12 mouse cellular contexts compared by ENCODE assay signal in genomic region chr8:121848495-121848894, GRCm38 (mm10). TPM values are rescaled to one million over a fixed set of nuclear protein-coding genes. Genes with fewer than 3 reads are reported as not detected.
DNase-seq lines count a peak whose midpoint lies in the region; ATAC-seq and TF ChIP-seq lines count a peak whose summit lies in the region.
"Had no signal": no experiment of that assay in that cellular context is flagged by ENCODE, and none has a peak within 500 bp of the region (broad histone marks: within the 10 kb centered on the region; RNA-seq: fewer than 3 reads in every experiment).

No protein-coding gene starts in this region.

- TF ChIP-seq EP300 in CH12.LX (IDR thresholded peaks at IDR 0.05; ENCODE audit: low read length), result peak; percentile 96
- no peak for TF ChIP-seq EP300 in stomach, postnatal 0 days (optimal IDR thresholded peaks at IDR 0.05)

- no peaks in the 10 kb centered on the region for H3K9me3 ChIP-seq in neural tube, embryonic 13.5 days
- H3K9me3 ChIP-seq in neural tube, embryonic 15.5 days (replicated peaks), result no peaks in the 10 kb centered on the region
- no peaks in the 10 kb centered on the region for H3K9me3 ChIP-seq in CH12.LX (replicated peaks; ENCODE audit: low read length)
- H3K9me3 ChIP-seq in stomach, postnatal 0 days (ENCODE audit: control insufficient read depth, low read length), result no peaks in the 10 kb centered on the region
- H3K9me3 ChIP-seq: limb, embryonic 13.5 days had no signal

- dilution Hi-C loops in CH12.LX (cut with MboI; ENCODE audit: extremely low pct_ligation_motif_present, extremely low pct_unique_long_range_greater_than_20kb, low sequenced_read_pairs), result no loop called here

- no peaks in the 10 kb centered on the region for H3K27me3 ChIP-seq in neural tube, embryonic 13.5 days
- no peaks in the 10 kb centered on the region for H3K27me3 ChIP-seq in neural tube, embryonic 15.5 days (replicated peaks)
- H3K27me3 ChIP-seq in CH12.LX (replicated peaks), result no peaks in the 10 kb centered on the region
- H3K27me3 ChIP-seq in myocyte (ENCODE audit: control insufficient read depth, insufficient read depth, insufficient read length), result no peaks in the 10 kb centered on the region
- H3K27me3 ChIP-seq in stomach, postnatal 0 days (ENCODE audit: control insufficient read depth, insufficient read depth, low read length), result no peaks in the 10 kb centered on the region
- H3K27me3 ChIP-seq: limb, embryonic 13.5 days; Patski had no signal

- H3K9ac ChIP-seq in neural tube, embryonic 13.5 days, result peak overlapping the region; percentile 34; the same call in 1 of the 2 replicates
- H3K9ac ChIP-seq in neural tube, embryonic 15.5 days (replicated peaks), result no peak overlapping the region
- H3K9ac ChIP-seq in CH12.LX (ENCODE audit: insufficient read depth, low read depth), result peak overlapping the region; percentile 92
- H3K9ac ChIP-seq in stomach, postnatal 0 days (ENCODE audit: low read length), result no peak overlapping the region
- H3K9ac ChIP-seq: forebrain, postnatal 0 days; limb, embryonic 13.5 days had no signal

- no peaks in the 10 kb centered on the region for H3K36me3 ChIP-seq in neural tube, embryonic 13.5 days
- no peaks in the 10 kb centered on the region for H3K36me3 ChIP-seq in neural tube, embryonic 15.5 days
- H3K36me3 ChIP-seq in CH12.LX (replicated peaks in 1 of 2; ENCODE audit: control insufficient read depth in 1 of 2, insufficient read depth in 1 of 2, low read length in 1 of 2), result peaks cover 23 to 27% of the 10 kb centered on the region in 2 experiments
- no peaks in the 10 kb centered on the region for H3K36me3 ChIP-seq in myocyte (ENCODE audit: control insufficient read depth, insufficient read depth)
- H3K36me3 ChIP-seq in stomach, postnatal 0 days (ENCODE audit: control insufficient read depth, insufficient read depth, low read length), result no peaks in the 10 kb centered on the region
- H3K36me3 ChIP-seq: limb, embryonic 13.5 days had no signal

- H3K79me2 ChIP-seq in CH12.LX (replicated peaks; ENCODE audit: control insufficient read depth, extremely low read depth, insufficient read depth, poor library complexity, severe bottlenecking) (peaks cover 6% of the 10 kb centered on the region), myocyte (ENCODE audit: control insufficient read depth, insufficient read depth) (no peaks in the 10 kb centered on the region)

- peak; percentile 15 for TF ChIP-seq RAD21 in CH12.LX (IDR thresholded peaks at IDR 0.05; ENCODE audit: low read depth, low read length)

- H3K4me3 ChIP-seq in neural tube, embryonic 13.5 days, result no peak overlapping the region
- no peak overlapping the region for H3K4me3 ChIP-seq in neural tube, embryonic 15.5 days (replicated peaks)
- H3K4me3 ChIP-seq in CH12.LX (replicated peaks in 1 of 3; ENCODE audit: low read depth in 2 of 3, low read length in 2 of 3, poor library complexity in 1 of 3), result peak overlapping the region in 1 of 3 experiments; percentile 19
- no peak overlapping the region for H3K4me3 ChIP-seq in bone marrow, adult 2 months (replicated peaks; ENCODE audit: control insufficient read depth, low read depth, low read length)
- H3K4me3 ChIP-seq in myocyte, result no peak overlapping the region
- H3K4me3 ChIP-seq in stomach, postnatal 0 days (ENCODE audit: low read depth, low read length), result no peak overlapping the region
- H3K4me3 ChIP-seq: limb, embryonic 13.5 days had no signal

- peak; percentile 97 for DNase-seq in CH12.LX (ENCODE audit: extremely low read depth)
- no peak for DNase-seq in layer of hippocampus, postnatal 25 days (ENCODE audit: extremely low spot score in 1 of 2, low spot score in 1 of 2)
- DNase-seq in stomach, postnatal 0 days (ENCODE audit: low spot score), result no peak
- DNase-seq: forebrain, postnatal 0 days; heart, postnatal 10 days had no signal

- H3K27ac ChIP-seq in neural tube, embryonic 13.5 days (replicated peaks), result no peak overlapping the region
- H3K27ac ChIP-seq in neural tube, embryonic 15.5 days (replicated peaks), result no peak overlapping the region
- H3K27ac ChIP-seq in CH12.LX (ENCODE audit: insufficient read depth, low read depth), result peak overlapping the region; percentile 98
- H3K27ac ChIP-seq in bone marrow, adult 2 months (ENCODE audit: control insufficient read depth, insufficient read depth, low read depth, low read length, poor library complexity), result peak overlapping the region; percentile 73; the same call in 1 of the 2 replicates
- no peak overlapping the region for H3K27ac ChIP-seq in stomach, postnatal 0 days (replicated peaks)
- H3K27ac ChIP-seq: hindbrain, postnatal 0 days; limb, embryonic 13.5 days had no signal

- no peak for ATAC-seq in neural tube, embryonic 13.5 days (ENCODE audit: low read depth)
- ATAC-seq in neural tube, embryonic 15.5 days (ENCODE audit: low FRiP score), result no peak
- ATAC-seq in stomach, postnatal 0 days (ENCODE audit: low FRiP score, low TSS enrichment), result no peak
- ATAC-seq: forebrain, postnatal 0 days; hindbrain, postnatal 0 days; Patski had no signal

- no peak overlapping the region for H3ac ChIP-seq in myocyte (ENCODE audit: control insufficient read depth, insufficient read length)

- peak in 1 of 2 experiments; percentile 28; a peak in 1 of 4 replicates for TF ChIP-seq CTCF in CH12.LX (conservative IDR thresholded peaks at IDR 0.05 in 1 of 2, IDR thresholded peaks at IDR 0.05 in 1 of 2; ENCODE audit: low read depth in 2 of 2, low read length in 2 of 2)
- no peak for TF ChIP-seq CTCF in bone marrow, adult 2 months (IDR thresholded peaks at IDR 0.05; ENCODE audit: control insufficient read depth, insufficient read depth, low read length)
- TF ChIP-seq CTCF in stomach, postnatal 0 days (IDR thresholded peaks at IDR 0.05; ENCODE audit: low read depth), result no peak

- in situ Hi-C loops in CH12.LX (cut with MboI; ENCODE audit: low pct_ligation_motif_present, low pct_unique_long_range_greater_than_20kb, low sequenced_read_pairs), result no loop called here

- H3K4me1 ChIP-seq in neural tube, embryonic 13.5 days (replicated peaks), result peaks cover 20% of the 10 kb centered on the region
- H3K4me1 ChIP-seq in neural tube, embryonic 15.5 days, result peaks cover 14% of the 10 kb centered on the region
- peaks cover 32 to 80% of the 10 kb centered on the region in 2 experiments for H3K4me1 ChIP-seq in CH12.LX (ENCODE audit: control insufficient read depth in 1 of 2, insufficient read depth in 2 of 2)
- peaks cover 3% of the 10 kb centered on the region; the same call in 1 of the 2 replicates for H3K4me1 ChIP-seq in bone marrow, adult 2 months (ENCODE audit: control insufficient read depth, insufficient read depth, low read length)
- no peaks in the 10 kb centered on the region for H3K4me1 ChIP-seq in stomach, postnatal 0 days (replicated peaks; ENCODE audit: control insufficient read depth, insufficient read depth)

- H3K4me2 ChIP-seq in neural tube, embryonic 13.5 days, result no peak overlapping the region
- H3K4me2 ChIP-seq in neural tube, embryonic 15.5 days, result no peak overlapping the region
- peak overlapping the region; percentile 82 for H3K4me2 ChIP-seq in CH12.LX (ENCODE audit: insufficient read depth, low read depth, poor library complexity, severe bottlenecking)
- peak overlapping the region; percentile 28 for H3K4me2 ChIP-seq in myocyte (ENCODE audit: low read depth)
- no peak overlapping the region for H3K4me2 ChIP-seq in stomach, postnatal 0 days (replicated peaks; ENCODE audit: low read depth)
- H3K4me2 ChIP-seq: limb, embryonic 13.5 days had no signal

- 57% methylated on average over 10 of the region's 10 CpGs for WGBS in neural tube, embryonic 13.5 days
- 61% methylated on average over 10 of the region's 10 CpGs for WGBS in neural tube, embryonic 15.5 days
- 12% methylated on average over 10 of the region's 10 CpGs for WGBS in bone marrow, adult 2 months
- 62% methylated on average over 10 of the region's 10 CpGs for WGBS in stomach, postnatal 0 days

- TF ChIP-seq POLR2A in CH12.LX (IDR thresholded peaks at IDR 0.05; ENCODE audit: low read depth, low read length) (peak; percentile 48), myocyte (IDR thresholded peaks at IDR 0.05; ENCODE audit: insufficient read length, low read depth) (peak; percentile 33)
- no peak for TF ChIP-seq POLR2A in bone marrow, adult 2 months (IDR thresholded peaks at IDR 0.05; ENCODE audit: borderline replicate concordance, control insufficient read depth, low read depth, low read length)

TF ChIP-seq in CH12.LX, 34 proteins besides CTCF, POLR2A, EP300 and RAD21 (continues in another document):
- TF ChIP-seq JUND (conservative IDR thresholded peaks at IDR 0.05; ENCODE audit: low read depth, low read length), result peak; percentile 84
- TF ChIP-seq MAFK (IDR thresholded peaks at IDR 0.05; ENCODE audit: insufficient replicate concordance, low read length), result 0 out of 2 replicates have a peak, but pooled peaks have one; percentile 47

TF ChIP-seq in myocyte, 11 proteins besides CTCF, POLR2A, EP300 and RAD21 (continues in another document):
- no peak for TF ChIP-seq SRF (IDR thresholded peaks at IDR 0.05; ENCODE audit: control insufficient read depth, insufficient read length, low read depth)
- TF ChIP-seq USF1 (IDR thresholded peaks at IDR 0.05; ENCODE audit: low read depth), result no peak
- TF ChIP-seq CEBPB (IDR thresholded peaks at IDR 0.05; ENCODE audit: insufficient read depth, poor library complexity, severe bottlenecking), result peak; percentile 99

RNA-seq across cellular contexts. Expression of gene Klhdc4, which starts 19.1 kb away (rescaled TPM):
- 40.0 and 40.5 TPM in 2 replicates for polyA plus RNA-seq in neural tube, embryonic 13.5 days (2015; fragmentation: Nextera tagmentation; extraction: Ambion mirVana)
- 44.4 and 44.5 TPM in 2 replicates for polyA plus RNA-seq in neural tube, embryonic 15.5 days (2015; fragmentation: Nextera tagmentation; extraction: Ambion mirVana)
- total RNA-seq in CH12.LX (2012; rRNA removed) (54.3 and 66.9 TPM in 2 replicates), CH12.LX (2014; rRNA removed) (35.5 and 42.4 TPM in 2 replicates)
- polyA plus RNA-seq in CH12.LX (2012; ENCODE audit: insufficient read length, low read depth) (51.5 and 69.7 TPM in 2 replicates), myocyte (2012; fragmentation: generic; extraction: Trizol) (31.4 TPM)
- polyA plus RNA-seq in bone marrow, adult 2 months (2011; ENCODE audit: insufficient read depth, insufficient read length, low replicate concordance, missing spikeins), result 49.4 and 56.2 TPM in 2 replicates
- 10 to 100 TPM; 24.2 to 31.2 TPM for total RNA-seq in layer of hippocampus, postnatal 25 days (2021)
- 13.7 and 14.7 TPM in 2 replicates for polyA plus RNA-seq in stomach, postnatal 0 days (2015; fragmentation: Nextera tagmentation; extraction: Ambion mirVana)

RNA-seq across cellular contexts. Expression of gene Slc7a5, which starts 59.0 kb away (rescaled TPM):
- polyA plus RNA-seq in neural tube, embryonic 13.5 days (2015; fragmentation: Nextera tagmentation; extraction: Ambion mirVana), result 38.7 and 38.9 TPM in 2 replicates
- polyA plus RNA-seq in neural tube, embryonic 15.5 days (2015; fragmentation: Nextera tagmentation; extraction: Ambion mirVana), result 39.6 and 41.1 TPM in 2 replicates
- 156 and 207 TPM in 2 replicates for total RNA-seq in CH12.LX (2012; rRNA removed)
- 110 and 119 TPM in 2 replicates for total RNA-seq in CH12.LX (2014; rRNA removed)
- polyA plus RNA-seq in CH12.LX (2012; ENCODE audit: insufficient read length, low read depth), result 235 and 291 TPM in 2 replicates
- polyA plus RNA-seq in bone marrow, adult 2 months (2011; ENCODE audit: insufficient read depth, insufficient read length, low replicate concordance, missing spikeins), result 66.4 and 81.9 TPM in 2 replicates
- polyA plus RNA-seq in myocyte (2012; fragmentation: generic; extraction: Trizol), result 612 TPM
- 10 to 100 TPM; 66.6 to 75.5 TPM for total RNA-seq in layer of hippocampus, postnatal 25 days (2021)
- polyA plus RNA-seq in stomach, postnatal 0 days (2015; fragmentation: Nextera tagmentation; extraction: Ambion mirVana), result 8.9 and 9.3 TPM in 2 replicates

Comparison
In these comparisons a context has a peak if more than half of its experiments do, and no peak if none do; other contexts are left out.
1. H3K9ac ChIP-seq: peak in neural tube, embryonic 13.5 days (single experiment) and CH12.LX (single experiment); none in neural tube, embryonic 15.5 days (single experiment) and stomach, postnatal 0 days (single experiment).
2. H3K27ac ChIP-seq: peak in CH12.LX (single experiment) and bone marrow, adult 2 months (single experiment); none in neural tube, embryonic 13.5 days (single experiment), neural tube, embryonic 15.5 days (single experiment) and stomach, postnatal 0 days (single experiment).
3. H3K4me2 ChIP-seq: peak in CH12.LX (single experiment) and myocyte (single experiment); none in neural tube, embryonic 13.5 days (single experiment), neural tube, embryonic 15.5 days (single experiment) and stomach, postnatal 0 days (single experiment).